Mouse (Mus musculus) forebrain, postnatal 0 days (tissue): ENCODE results near the gene Phf12. TPM values are rescaled to one million over a fixed set of nuclear protein-coding genes. Genes with fewer than 3 reads are reported as not detected.
A peak's percentile ranks its signal among the peaks of the same experiment; 100 is the strongest.

Source experiments
- ATAC-seq: fragments of 200-750 bp; cut with Nextera tagmentation; 2 replicates; pipeline ENCODE4 v1.8.0; 2017; ENCODE audit warnings: mild to moderate bottlenecking, moderate library complexity
- DNase-seq: peaks from one replicate; pipeline ENCODE4 v3.0.0-alpha.2; 2015
- H3K27ac ChIP-seq: fragments of 300-500 bp; sonication (generic); 2 replicates; pipeline ENCODE4 v1.5.1; 2014; ENCODE audit warnings: low read depth, mild to moderate bottlenecking, antibody characterized with exemption, low read length, moderate library complexity, mixed read lengths
- H3K27me3 ChIP-seq: fragments of 300-500 bp; sonication (generic); 2 replicates; pipeline ENCODE4 v1.6.1; 2014; ENCODE audit warnings: mild to moderate bottlenecking, low read length, mixed read lengths; ENCODE audit not compliant: insufficient read depth
- H3K36me3 ChIP-seq: fragments of 300-500 bp; sonication (generic); 2 replicates; pipeline ENCODE4 v1.6.1; 2014; ENCODE audit warnings: mild to moderate bottlenecking, moderate library complexity; ENCODE audit not compliant: insufficient read depth
- H3K4me1 ChIP-seq: fragments of 300-500 bp; sonication (generic); 2 replicates; pipeline ENCODE4 v1.6.1; 2014; ENCODE audit warnings: antibody characterized with exemption; ENCODE audit not compliant: insufficient read depth
- H3K4me2 ChIP-seq: fragments of 300-500 bp; sonication (generic); 2 replicates; pipeline ENCODE4 v1.6.1; 2014; ENCODE audit warnings: low read depth, mild to moderate bottlenecking, moderate library complexity
- H3K4me3 ChIP-seq: fragments of 300-500 bp; sonication (generic); 2 replicates; pipeline ENCODE4 v1.5.1; 2014; ENCODE audit warnings: low read depth, low read length, mixed read lengths
- H3K9ac ChIP-seq: fragments of 300-500 bp; sonication (generic); 2 replicates; pipeline ENCODE4 v1.6.1; 2014; ENCODE audit warnings: mild to moderate bottlenecking
- H3K9me3 ChIP-seq: fragments of 300-500 bp; sonication (generic); 2 replicates; pipeline ENCODE4 v1.6.1; 2016; ENCODE audit warnings: low read length
- CTCF ChIP-seq: sonication (generic); IDR thresholded peaks from 2 replicates; pipeline ENCODE4 v1.5.1; 2016; ENCODE audit warnings: antibody characterized with exemption, control low read depth, low read depth
- WGBS: fragments of 180-500 bp; shearing (Covaris S2); extraction: QIAGEN DNeasy Blood & Tissue Kit; methylation state at CpG from one replicate; pipeline ENCODE4 v1.1.7; 2014; 5-methylcytosine and 5-hydroxymethylcytosine counted together
- polyA plus RNA-seq: library from polyadenylated mRNA; unstranded; fragments of >200 nt; fragmentation: Nextera tagmentation; extraction: Ambion mirVana; gene quantifications from 2 replicates; pipeline ENCODE4 v1.2.1, GENCODE M21; 2015
- total RNA-seq: library from RNA; depleted of rRNA; stranded (reverse); fragments of >200 nt; gene quantifications from 2 replicates; pipeline ENCODE4 v1.2.3, GENCODE M21; 2014

The Phf12 gene
- total and polyA plus RNA-seq, 2 experiments from 2014 or later: 9.1 to 49.3 TPM

DNA sequence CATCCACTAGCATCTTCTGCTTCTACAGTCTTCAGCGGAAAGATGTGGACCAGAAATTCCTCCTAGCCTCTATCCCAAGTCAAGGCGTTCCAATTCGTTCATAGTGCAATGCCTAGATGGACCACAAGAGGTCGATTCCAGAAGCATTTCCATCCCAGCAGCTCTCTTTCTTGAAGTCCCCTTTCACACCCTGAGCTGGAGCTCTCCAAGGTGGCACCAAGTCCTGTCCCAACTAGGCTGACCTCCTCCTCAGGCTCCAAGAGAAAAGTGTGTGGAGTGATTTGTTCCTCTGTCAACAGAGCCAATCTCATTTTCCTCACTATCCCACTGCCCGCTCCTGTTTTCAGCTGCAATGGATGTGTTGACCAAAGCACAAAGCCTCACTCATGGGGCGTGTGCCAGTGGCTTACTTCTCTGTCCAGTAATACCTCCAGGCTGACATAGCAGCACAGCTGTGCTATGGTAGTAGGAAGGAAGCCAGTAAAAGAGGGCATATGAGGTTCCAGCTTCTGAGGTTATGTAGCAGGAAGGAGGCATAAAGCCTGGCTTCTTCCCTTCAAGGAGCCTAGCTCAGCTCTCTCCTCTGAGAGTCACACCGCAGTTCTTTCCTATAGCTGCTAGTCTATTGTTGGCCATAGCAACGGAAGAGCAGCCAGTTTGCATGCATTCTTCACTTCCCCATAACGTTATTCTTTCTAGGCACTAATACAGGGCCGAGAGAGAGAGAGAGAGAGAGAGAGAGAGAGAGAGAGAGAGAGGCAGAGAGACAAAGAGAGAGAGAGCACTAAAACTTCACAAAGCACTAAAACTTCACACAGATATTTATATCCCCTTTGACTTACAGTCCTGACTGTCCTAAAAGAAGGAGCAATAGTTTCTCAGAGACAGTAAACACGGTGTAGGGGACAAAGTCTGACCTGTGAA lies 2.0 kb upstream of the Phf12 start:
- peak; percentile 80 for TF ChIP-seq CTCF
- Histone ChIP-seq H3K9ac (no peak overlapping the region), H3K27ac (peak overlapping the region; percentile 50; the same call in 1 of the 2 replicates), H3K4me1 (peaks cover 3% of the 10 kb centered on the region; the same call in 1 of the 2 replicates), H3K4me2 (peak overlapping the region; percentile 84; the same call in 1 of the 2 replicates), H3K9me3 (no peaks in the 10 kb centered on the region), H3K4me3 (no peak overlapping the region), H3K36me3 (peaks cover 23% of the 10 kb centered on the region), H3K27me3 (no peaks in the 10 kb centered on the region)
- WGBS: 35% methylated on average over 11 of the region's 11 CpGs
- DNase-seq: peak; percentile 78
- ATAC-seq: no peak

DNA sequence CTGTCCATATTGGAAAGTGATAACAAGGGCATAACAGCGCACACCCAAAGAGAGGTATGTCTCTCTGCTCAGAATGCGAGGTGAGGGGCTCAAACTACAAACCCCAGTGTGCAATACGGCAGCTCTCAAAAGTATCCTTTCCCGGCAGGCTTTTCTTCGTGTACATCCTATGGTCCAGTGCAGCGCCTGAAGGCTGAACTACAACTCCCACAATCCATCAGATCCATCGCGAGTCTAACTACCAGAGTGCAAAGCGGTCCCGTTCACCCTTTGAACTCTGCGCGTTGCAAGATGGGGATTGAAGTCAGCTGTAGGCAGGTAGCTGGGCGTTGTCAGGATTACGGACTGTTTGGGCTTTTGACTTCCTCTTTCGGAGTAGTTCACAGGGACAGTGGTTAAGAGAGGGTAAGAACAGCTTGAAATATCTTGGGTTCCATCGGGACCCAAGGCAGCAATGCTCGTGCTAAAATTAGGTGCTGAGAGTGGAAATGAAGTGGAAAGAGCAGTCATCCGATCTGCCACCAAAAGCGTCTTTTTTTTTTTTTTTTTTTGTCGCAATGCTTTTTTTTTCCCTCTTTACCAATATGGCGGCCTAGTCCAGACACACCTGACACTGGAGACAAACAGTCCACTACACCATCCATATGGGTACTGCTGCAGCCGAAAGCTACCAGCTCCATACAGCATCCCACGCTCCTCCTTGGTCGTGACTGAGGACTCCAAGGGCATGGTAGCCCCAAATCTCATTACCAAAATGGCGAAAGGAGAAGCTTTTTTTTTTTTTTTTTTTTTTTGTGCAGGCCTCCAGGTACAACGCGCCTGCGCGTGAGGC lies 729 bp upstream of the Phf12 start:
- ATAC-seq (peak; percentile 87), DNase-seq (peak; percentile 98)

DNA sequence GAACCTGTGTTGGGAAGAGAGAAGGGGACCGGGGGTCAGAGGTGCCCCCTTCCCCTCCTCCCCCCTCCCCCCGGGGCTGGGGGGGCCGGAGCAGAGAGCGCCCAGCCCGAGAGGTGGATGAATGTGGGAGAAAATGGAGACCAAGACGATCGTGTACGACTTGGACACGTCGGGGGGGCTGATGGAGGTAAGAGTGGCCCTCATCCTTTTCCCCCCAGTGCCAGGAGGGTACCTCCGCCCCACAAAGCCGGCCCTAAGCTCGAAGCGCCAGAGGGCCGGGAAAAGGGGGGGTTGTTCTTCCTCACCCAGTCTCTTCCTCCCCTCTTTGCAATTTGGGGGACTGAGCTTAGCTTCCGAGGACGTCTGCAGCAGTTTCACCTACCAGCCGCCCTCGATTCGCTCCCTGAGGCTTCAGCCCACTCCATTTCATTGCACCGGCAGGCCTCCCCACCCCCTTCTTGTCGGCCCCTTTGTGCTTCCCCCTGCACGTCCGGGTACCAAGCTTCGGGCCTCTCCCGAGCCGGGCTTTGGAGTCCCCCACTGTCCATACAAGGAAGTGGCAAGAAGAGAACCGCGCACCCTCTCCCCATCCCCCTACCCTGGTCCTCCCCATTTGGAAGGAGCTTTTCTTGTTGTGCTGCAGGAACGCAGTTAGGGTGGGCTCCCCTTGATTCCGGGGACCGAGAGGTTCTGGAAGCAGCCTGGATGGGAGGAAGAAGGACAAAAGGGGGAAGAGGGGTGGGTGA lies 810 bp downstream of the Phf12 start:
- ATAC-seq (no peak), DNase-seq (peak; percentile 59)
- under 1% methylated on average over 29 of the region's 32 CpGs for WGBS
- H3K27me3 ChIP-seq: no peaks in the 10 kb centered on the region
- peak overlapping the region; percentile 95 for H3K9ac ChIP-seq
- H3K9me3 ChIP-seq: no peaks in the 10 kb centered on the region
- H3K4me3 ChIP-seq: peak overlapping the region; percentile 99
- H3K4me2 ChIP-seq: peak overlapping the region; percentile 84
- TF ChIP-seq CTCF: 0 out of 2 replicates have a peak, but pooled peaks have one; percentile 2
- H3K27ac ChIP-seq: peak overlapping the region; percentile 96
- peaks cover 9% of the 10 kb centered on the region; the same call in 1 of the 2 replicates for H3K4me1 ChIP-seq
- H3K36me3 ChIP-seq: peaks cover 4% of the 10 kb centered on the region; the same call in 1 of the 2 replicates

More for the DNA sequence above, 729 bp upstream of the Phf12 start:
- WGBS: under 1% methylated on average over 29 of the region's 29 CpGs
- Histone ChIP-seq H3K36me3 (peaks cover 15% of the 10 kb centered on the region), H3K4me1 (peaks cover 9% of the 10 kb centered on the region; the same call in 1 of the 2 replicates), H3K4me3 (peak overlapping the region; percentile 53), H3K27me3 (no peaks in the 10 kb centered on the region), H3K9ac (peak overlapping the region; percentile 71), H3K9me3 (no peaks in the 10 kb centered on the region), H3K4me2 (peak overlapping the region; percentile 84), H3K27ac (peak overlapping the region; percentile 98)
- no peak for TF ChIP-seq CTCF

DNA sequence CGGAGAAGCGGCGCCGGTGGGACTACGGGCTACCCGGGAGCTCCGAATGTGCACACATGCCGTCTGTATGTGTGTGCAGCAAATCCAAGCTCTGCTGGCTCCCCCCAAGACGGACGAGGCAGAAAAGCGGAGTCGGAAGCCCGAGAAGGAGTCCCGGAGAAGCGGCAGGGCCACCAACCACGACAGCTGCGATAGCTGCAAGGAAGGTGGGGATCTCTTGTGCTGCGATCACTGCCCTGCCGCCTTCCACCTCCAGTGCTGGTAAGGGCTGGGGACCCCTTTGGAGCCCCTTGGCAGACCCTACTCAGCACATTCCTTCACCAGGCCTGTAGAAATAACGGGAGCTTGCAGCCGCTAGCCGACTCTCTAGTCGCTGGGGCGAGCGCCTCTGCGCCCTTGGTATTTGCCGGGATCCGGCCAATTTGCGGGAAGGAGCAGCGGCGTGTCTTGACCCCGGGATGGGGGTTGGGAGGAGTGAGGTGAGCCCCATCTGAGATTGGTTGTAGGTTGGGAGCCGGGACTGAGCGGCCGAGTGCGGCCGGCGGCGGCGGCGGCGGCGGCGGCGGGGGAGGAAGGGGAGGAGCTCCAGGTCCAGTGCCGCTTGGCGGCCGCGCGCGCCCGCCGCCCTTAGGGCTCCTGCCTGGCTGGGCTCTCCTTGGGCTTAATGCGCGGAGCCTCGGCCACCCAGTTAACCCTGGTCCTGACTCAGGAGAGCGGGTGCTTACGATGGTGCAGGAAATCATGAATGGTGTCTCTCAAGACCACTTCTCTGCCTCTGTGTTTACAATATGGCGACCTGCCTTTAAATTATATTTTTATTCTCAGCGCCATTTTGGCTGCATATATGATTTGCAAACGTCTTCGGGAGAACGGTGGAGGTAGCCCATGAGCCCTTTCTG lies 1.6 kb downstream of the Phf12 start:
- ATAC-seq (no peak), DNase-seq (peak; percentile 80)
- Histone ChIP-seq H3K4me2 (peak overlapping the region; percentile 84), H3K9me3 (no peaks in the 10 kb centered on the region), H3K36me3 (peaks cover 7% of the 10 kb centered on the region), H3K9ac (peak overlapping the region; percentile 95), H3K4me3 (peak overlapping the region; percentile 99), H3K4me1 (peaks cover 9% of the 10 kb centered on the region; the same call in 1 of the 2 replicates), H3K27ac (peak overlapping the region; percentile 96), H3K27me3 (no peaks in the 10 kb centered on the region)
- WGBS: 1% methylated on average over 62 of the region's 63 CpGs
- TF ChIP-seq CTCF: 0 out of 2 replicates have a peak, but pooled peaks have one; percentile 0

DNA sequence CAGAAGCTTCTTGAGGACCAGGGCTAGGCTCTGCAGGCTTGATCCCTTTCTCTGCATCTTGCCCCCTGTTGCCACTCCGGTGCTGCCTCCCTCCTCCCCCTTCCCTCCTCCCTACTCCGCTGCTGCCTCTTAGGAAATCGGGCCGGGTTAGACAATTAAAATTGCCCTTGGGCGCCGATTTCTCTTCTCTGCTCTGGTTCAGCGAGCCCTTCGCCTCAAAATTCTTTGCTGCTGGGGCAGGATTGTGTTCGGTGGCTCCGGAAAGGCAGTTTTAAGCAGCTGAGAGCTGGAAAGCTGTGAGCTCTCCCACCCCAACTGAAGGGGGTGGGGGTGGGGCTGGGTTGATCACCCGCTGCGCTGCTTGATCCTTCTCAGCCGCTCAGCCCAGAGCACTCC lies 2.3 kb downstream of the Phf12 start:
- ATAC-seq: no peak
- peak; percentile 76 for DNase-seq
- Histone ChIP-seq H3K9me3 (no peaks in the 10 kb centered on the region), H3K27ac (peak overlapping the region; percentile 96), H3K27me3 (no peaks in the 10 kb centered on the region), H3K9ac (peak overlapping the region; percentile 95), H3K36me3 (peaks cover 7% of the 10 kb centered on the region), H3K4me3 (peak overlapping the region; percentile 99), H3K4me2 (peak overlapping the region; percentile 84), H3K4me1 (peaks cover 9% of the 10 kb centered on the region; the same call in 1 of the 2 replicates)
- no peak for TF ChIP-seq CTCF
- 0% methylated on average over 13 of the region's 13 CpGs for WGBS
